Mouse (Mus musculus) liver, embryonic 18 days (tissue): Measurements from ENCODE around the gene 1810009A15Rik. TPM values are rescaled to one million over a fixed set of nuclear protein-coding genes. Genes with fewer than 3 reads are reported as not detected.

Experiments
- polyA plus RNA-seq: library from polyadenylated mRNA; depleted of rRNA; stranded (reverse); fragments of >200 nt; gene quantifications from 2 replicates; pipeline ENCODE4 v1.2.3, GENCODE M21; 2012; rRNA removed

Gene 1810009A15Rik
- 30.7 and 31.4 TPM in 2 replicates for polyA plus RNA-seq

GRCm38 (mm10) chr19:8888511-8889385, at the start of gene 1810009A15Rik, which contains the start of gene Gm49416:
1810009A15Rik (plus strand) TSS chr19:8888853.
Gm49416 (plus strand) TSS chr19:8888926.

GRCm38 (mm10) chr19:8839103-8839907, 49.3 kb upstream of the 1810009A15Rik start, which contains the start of gene Gng3:
Gng3 (minus strand) TSS chr19:8839194.

GRCm38 (mm10) chr19:8850402-8850901, 38.2 kb upstream of the 1810009A15Rik start, which contains the start of gene Lrrn4cl:
Lrrn4cl (plus strand) TSS chr19:8850768.

GRCm38 (mm10) chr19:8871267-8872186, 17.1 kb upstream of the 1810009A15Rik start, which contains the start of gene Ubxn1:
Ubxn1 (plus strand) TSS chr19:8871496.

GRCm38 (mm10) chr19:8880311-8881033, 8.2 kb upstream of the 1810009A15Rik start, which contains the start of gene Uqcc3:
Uqcc3 (minus strand) TSS chr19:8880923.

GRCm38 (mm10) chr19:8883616-8884015, 5.0 kb upstream of the 1810009A15Rik start, which contains the start of the genes Lbhd1 and Gm49403:
Lbhd1 (plus strand) TSS chr19:8883732.
Gm49403 (plus strand) TSS chr19:8883930.

GRCm38 (mm10) chr19:8892829-8893766, 4.4 kb downstream of the 1810009A15Rik start, which contains the start of gene Ints5:
Ints5 (plus strand) TSS chr19:8893005.

GRCm38 (mm10) chr19:8897865-8898495, 9.3 kb downstream of the 1810009A15Rik start, which contains the start of gene Ganab:
Ganab (plus strand) TSS chr19:8898071.

GRCm38 (mm10) chr19:8920073-8920736, 31.6 kb downstream of the 1810009A15Rik start, which contains the start of gene B3gat3:
B3gat3 (plus strand) TSS chr19:8920374.

GRCm38 (mm10) chr19:8929224-8930088, 40.8 kb downstream of the 1810009A15Rik start, which contains the start of the genes Rom1 and Eml3:
Rom1 (minus strand) TSS chr19:8929356.
Eml3 (plus strand) TSS chr19:8929552.

Other genes starting within 250 kb of the 1810009A15Rik start
- gene Chrm1, start 225.1 kb upstream of the 1810009A15Rik start, polyA plus RNA-seq, result under 0.01 and 0.02 TPM in 2 replicates
- 69.0 and 73.7 TPM in 2 replicates for gene Slc3a2, start 165.5 kb upstream of the 1810009A15Rik start, polyA plus RNA-seq
- gene Wdr74, start 153.0 kb upstream of the 1810009A15Rik start, polyA plus RNA-seq, result 23.6 and 26.8 TPM in 2 replicates
- gene 1700092M07Rik, start 148.1 kb upstream of the 1810009A15Rik start, polyA plus RNA-seq, result 0.14 and 0.22 TPM in 2 replicates
- 42.5 and 43.8 TPM in 2 replicates for gene Stx5a, start 147.4 kb upstream of the 1810009A15Rik start, polyA plus RNA-seq
- 66.5 and 71.8 TPM in 2 replicates for gene Nxf1, start 131.8 kb upstream of the 1810009A15Rik start, polyA plus RNA-seq
- 50.0 and 53.2 TPM in 2 replicates for gene Tmem223, start 117.9 kb upstream of the 1810009A15Rik start, polyA plus RNA-seq
- 55.2 and 62.8 TPM in 2 replicates for gene Tmem179b, start 114.4 kb upstream of the 1810009A15Rik start, polyA plus RNA-seq
- gene Taf6l, start 102.4 kb upstream of the 1810009A15Rik start, polyA plus RNA-seq, result 6.0 and 6.1 TPM in 2 replicates
- 50.2 and 51.9 TPM in 2 replicates for gene Polr2g, start 90.3 kb upstream of the 1810009A15Rik start, polyA plus RNA-seq
- gene Zbtb3, start 86.3 kb upstream of the 1810009A15Rik start, polyA plus RNA-seq, result 0.63 and 0.78 TPM in 2 replicates
- gene Ttc9c, start 69.5 kb upstream of the 1810009A15Rik start, polyA plus RNA-seq, result 12.9 and 13.3 TPM in 2 replicates
- 26.5 and 29.8 TPM in 2 replicates for gene Hnrnpul2, start 68.8 kb upstream of the 1810009A15Rik start, polyA plus RNA-seq
- gene AC129217.1, start 59.1 kb upstream of the 1810009A15Rik start, polyA plus RNA-seq, result 0.14 and 0.93 TPM in 2 replicates
- gene Bscl2, start 51.4 kb upstream of the 1810009A15Rik start, polyA plus RNA-seq, result 18.0 and 18.1 TPM in 2 replicates
- gene Gng3, start 49.7 kb upstream of the 1810009A15Rik start, polyA plus RNA-seq, result 0.04 and 0.06 TPM in 2 replicates
- 0.22 and 0.23 TPM in 2 replicates for gene Lrrn4cl, start 38.1 kb upstream of the 1810009A15Rik start, polyA plus RNA-seq
- 63.3 and 71.1 TPM in 2 replicates for gene Ubxn1, start 17.4 kb upstream of the 1810009A15Rik start, polyA plus RNA-seq
- gene Uqcc3, start 7.9 kb upstream of the 1810009A15Rik start, polyA plus RNA-seq, result 27.3 and 30.3 TPM in 2 replicates
- 2.1 and 2.2 TPM in 2 replicates for gene Lbhd1, start 5.1 kb upstream of the 1810009A15Rik start, polyA plus RNA-seq
- gene Gm49403, start 4.9 kb upstream of the 1810009A15Rik start, polyA plus RNA-seq, result not detected in 2 replicates
- not detected in 2 replicates for gene Gm49416, start 73 bp downstream of the 1810009A15Rik start, polyA plus RNA-seq
- gene Ints5, start 4.2 kb downstream of the 1810009A15Rik start, polyA plus RNA-seq, result 8.9 and 9.1 TPM in 2 replicates
- 72.8 and 81.9 TPM in 2 replicates for gene Ganab, start 9.2 kb downstream of the 1810009A15Rik start, polyA plus RNA-seq
- 32.9 and 35.2 TPM in 2 replicates for gene B3gat3, start 31.5 kb downstream of the 1810009A15Rik start, polyA plus RNA-seq
- gene Rom1, start 40.5 kb downstream of the 1810009A15Rik start, polyA plus RNA-seq, result 1.9 and 2.0 TPM in 2 replicates
- 9.6 and 11.4 TPM in 2 replicates for gene Eml3, start 40.7 kb downstream of the 1810009A15Rik start, polyA plus RNA-seq
- 17.0 and 17.4 TPM in 2 replicates for gene Mta2, start 53.0 kb downstream of the 1810009A15Rik start, polyA plus RNA-seq
- gene Tut1, start 65.0 kb downstream of the 1810009A15Rik start, polyA plus RNA-seq, result 8.7 and 9.0 TPM in 2 replicates
- gene Eef1g, start 78.2 kb downstream of the 1810009A15Rik start, polyA plus RNA-seq, result 149 and 173 TPM in 2 replicates
- gene Ahnak, start 100.4 kb downstream of the 1810009A15Rik start, polyA plus RNA-seq, result 2.0 TPM in 2 replicates
- gene Scgb1a1, start 199.1 kb downstream of the 1810009A15Rik start, polyA plus RNA-seq, result not detected in 2 replicates
- gene Asrgl1, start 246.8 kb downstream of the 1810009A15Rik start, polyA plus RNA-seq, result 1.9 TPM in 2 replicates